Mouse (Mus musculus) forebrain, postnatal 0 days (tissue): Measurements from ENCODE around the gene Elf2. TPM values are rescaled to one million over a fixed set of nuclear protein-coding genes. Genes with fewer than 3 reads are reported as not detected.

Source experiments
- ATAC-seq: fragments of 200-750 bp; cut with Nextera tagmentation; 2 replicates; pipeline ENCODE4 v1.8.0; 2017; ENCODE audit warnings: mild to moderate bottlenecking, moderate library complexity
- DNase-seq: peaks from one replicate; pipeline ENCODE4 v3.0.0-alpha.2; 2015
- H3K27ac ChIP-seq: fragments of 300-500 bp; sonication (generic); 2 replicates; pipeline ENCODE4 v1.5.1; 2014; ENCODE audit warnings: low read depth, mild to moderate bottlenecking, antibody characterized with exemption, low read length, moderate library complexity, mixed read lengths
- H3K27me3 ChIP-seq: fragments of 300-500 bp; sonication (generic); 2 replicates; pipeline ENCODE4 v1.6.1; 2014; ENCODE audit warnings: mild to moderate bottlenecking, low read length, mixed read lengths; ENCODE audit not compliant: insufficient read depth
- H3K36me3 ChIP-seq: fragments of 300-500 bp; sonication (generic); 2 replicates; pipeline ENCODE4 v1.6.1; 2014; ENCODE audit warnings: mild to moderate bottlenecking, moderate library complexity; ENCODE audit not compliant: insufficient read depth
- H3K4me1 ChIP-seq: fragments of 300-500 bp; sonication (generic); 2 replicates; pipeline ENCODE4 v1.6.1; 2014; ENCODE audit warnings: antibody characterized with exemption; ENCODE audit not compliant: insufficient read depth
- H3K4me2 ChIP-seq: fragments of 300-500 bp; sonication (generic); 2 replicates; pipeline ENCODE4 v1.6.1; 2014; ENCODE audit warnings: low read depth, mild to moderate bottlenecking, moderate library complexity
- H3K4me3 ChIP-seq: fragments of 300-500 bp; sonication (generic); 2 replicates; pipeline ENCODE4 v1.5.1; 2014; ENCODE audit warnings: low read depth, low read length, mixed read lengths
- H3K9ac ChIP-seq: fragments of 300-500 bp; sonication (generic); 2 replicates; pipeline ENCODE4 v1.6.1; 2014; ENCODE audit warnings: mild to moderate bottlenecking
- H3K9me3 ChIP-seq: fragments of 300-500 bp; sonication (generic); 2 replicates; pipeline ENCODE4 v1.6.1; 2016; ENCODE audit warnings: low read length
- CTCF ChIP-seq: sonication (generic); IDR thresholded peaks from 2 replicates; pipeline ENCODE4 v1.5.1; 2016; ENCODE audit warnings: antibody characterized with exemption, control low read depth, low read depth
- WGBS: fragments of 180-500 bp; shearing (Covaris S2); extraction: QIAGEN DNeasy Blood & Tissue Kit; methylation state at CpG from one replicate; pipeline ENCODE4 v1.1.7; 2014; 5-methylcytosine and 5-hydroxymethylcytosine counted together
- polyA plus RNA-seq: library from polyadenylated mRNA; unstranded; fragments of >200 nt; fragmentation: Nextera tagmentation; extraction: Ambion mirVana; gene quantifications from 2 replicates; pipeline ENCODE4 v1.2.1, GENCODE M21; 2015
- total RNA-seq: library from RNA; depleted of rRNA; stranded (reverse); fragments of >200 nt; gene quantifications from 2 replicates; pipeline ENCODE4 v1.2.3, GENCODE M21; 2014; rRNA removed

Elf2 gene
- 78.1 and 83.9 TPM in 2 replicates for total RNA-seq
- polyA plus RNA-seq: 26.4 and 29.3 TPM in 2 replicates

DNA sequence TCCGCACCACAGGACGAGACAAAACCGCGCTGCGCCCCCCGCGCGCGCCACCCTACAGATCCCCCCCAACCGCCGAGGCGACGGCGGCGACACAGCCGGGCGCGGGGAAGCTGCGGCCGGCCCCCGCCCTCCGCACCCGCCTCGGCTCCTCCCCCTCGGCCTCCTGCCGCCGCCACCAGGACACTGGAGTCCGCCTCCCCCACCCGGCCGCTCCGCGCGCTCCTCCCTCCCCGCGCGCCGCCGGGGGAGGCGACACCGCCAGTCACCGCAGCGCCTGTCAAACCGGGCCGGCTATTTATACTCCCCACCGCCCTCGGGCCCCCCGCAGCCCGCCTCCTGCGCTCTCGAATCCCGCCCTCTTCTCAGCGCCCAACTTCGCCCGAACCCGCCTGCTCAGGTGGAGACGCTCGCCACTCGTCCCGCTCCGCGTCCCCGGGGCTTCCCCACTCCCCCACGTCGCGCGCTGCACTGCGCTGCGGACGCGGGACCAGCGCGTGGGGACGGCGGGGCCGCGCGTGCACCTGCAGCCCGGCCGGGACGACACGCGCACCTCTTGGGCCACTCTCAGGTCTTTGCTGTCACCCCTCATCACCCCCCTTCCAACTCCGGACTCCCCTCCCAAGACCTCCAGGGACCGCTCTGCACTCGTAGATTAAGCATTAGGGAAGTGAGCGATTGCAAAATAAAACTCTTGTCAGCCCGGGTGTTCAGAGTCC is at the start of gene Elf2:
Elf2 (minus strand) TSS at position 112 of the 716 bp plus-strand sequence.
- no peaks in the 10 kb centered on the region for H3K9me3 ChIP-seq
- H3K36me3 ChIP-seq: no peaks in the 10 kb centered on the region
- DNase-seq: peak; percentile 85
- peak within 1 kb of the TSS; percentile 97 for H3K4me3 ChIP-seq
- H3K4me2 ChIP-seq: peak within 1 kb of the TSS; percentile 86
- ATAC-seq: peak; percentile 71
- peak within 1 kb of the TSS; percentile 96 for H3K27ac ChIP-seq
- 2% methylated on average over 53 of the region's 87 CpGs for WGBS
- no peaks in the 10 kb centered on the region for H3K27me3 ChIP-seq
- H3K9ac ChIP-seq: peak within 1 kb of the TSS; percentile 87
- H3K4me1 ChIP-seq: no peaks in the 10 kb centered on the region
- TF ChIP-seq CTCF: no peak; the same call in 1 of the 2 replicates

DNA sequence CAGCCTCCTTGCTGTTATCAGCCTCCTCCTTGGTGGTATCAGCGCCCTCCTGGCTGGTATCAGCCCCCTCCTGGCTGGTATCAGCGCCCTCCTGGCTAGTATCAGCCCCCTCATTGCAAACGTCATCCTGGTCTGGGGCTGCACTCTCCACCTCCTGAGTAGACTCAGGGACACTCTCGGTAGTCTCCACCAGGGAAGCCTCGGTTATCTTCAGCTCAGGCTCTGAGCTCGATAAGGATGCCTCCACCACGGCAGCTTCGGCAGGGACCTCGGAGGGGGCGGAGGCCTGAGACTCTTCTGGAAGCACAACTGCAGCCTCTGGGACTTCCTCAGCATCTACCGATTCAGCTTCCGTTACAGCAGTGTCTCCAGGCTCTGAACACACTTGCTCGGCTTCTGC is 48.4 kb upstream of the Elf2 start:
- DNase-seq (peak; percentile 4), ATAC-seq (peak; percentile 29; the same call in 1 of the 2 replicates)
- Histone ChIP-seq H3K27ac (no peak overlapping the region), H3K36me3 (no peaks in the 10 kb centered on the region), H3K9me3 (no peaks in the 10 kb centered on the region), H3K27me3 (no peaks in the 10 kb centered on the region), H3K4me3 (no peak overlapping the region), H3K9ac (peak overlapping the region; percentile 35; the same call in 1 of the 2 replicates), H3K4me2 (peak overlapping the region; percentile 37), H3K4me1 (no peaks in the 10 kb centered on the region)
- 13% methylated on average over 13 of the region's 13 CpGs for WGBS
- TF ChIP-seq CTCF: no peak

DNA sequence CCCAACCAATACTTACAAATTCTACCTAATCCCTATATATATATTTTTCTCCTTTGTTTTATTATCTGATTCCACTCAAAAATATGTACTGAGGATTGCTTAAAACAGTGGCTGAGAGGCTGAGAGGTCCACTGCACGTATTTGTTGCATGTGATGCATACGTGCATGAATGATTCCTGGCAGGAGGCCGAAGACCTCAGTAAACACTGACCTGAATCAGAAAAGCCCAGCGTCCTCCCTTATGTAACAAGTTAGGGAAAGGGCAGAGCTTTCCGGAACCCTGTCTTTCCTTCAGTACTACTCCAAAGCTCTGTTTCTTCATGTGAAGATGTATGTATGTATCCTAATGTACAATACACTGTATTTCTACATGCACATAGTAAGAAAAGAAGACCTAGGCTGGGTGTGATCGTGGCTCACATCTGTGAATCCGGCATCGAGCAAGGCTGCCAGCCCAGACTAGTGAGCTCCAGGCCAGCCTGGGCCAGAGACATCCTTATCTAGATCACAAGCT is 47.5 kb upstream of the Elf2 start:
- WGBS: 53% methylated on average over 8 of the region's 8 CpGs
- no peak for TF ChIP-seq CTCF
- H3K4me1 ChIP-seq: no peaks in the 10 kb centered on the region
- H3K9me3 ChIP-seq: no peaks in the 10 kb centered on the region
- no peaks in the 10 kb centered on the region for H3K36me3 ChIP-seq
- no peak overlapping the region for H3K27ac ChIP-seq
- H3K27me3 ChIP-seq: no peaks in the 10 kb centered on the region
- no peak overlapping the region for H3K9ac ChIP-seq
- DNase-seq: no peak
- no peak overlapping the region for H3K4me2 ChIP-seq
- no peak for ATAC-seq
- H3K4me3 ChIP-seq: no peak overlapping the region

DNA sequence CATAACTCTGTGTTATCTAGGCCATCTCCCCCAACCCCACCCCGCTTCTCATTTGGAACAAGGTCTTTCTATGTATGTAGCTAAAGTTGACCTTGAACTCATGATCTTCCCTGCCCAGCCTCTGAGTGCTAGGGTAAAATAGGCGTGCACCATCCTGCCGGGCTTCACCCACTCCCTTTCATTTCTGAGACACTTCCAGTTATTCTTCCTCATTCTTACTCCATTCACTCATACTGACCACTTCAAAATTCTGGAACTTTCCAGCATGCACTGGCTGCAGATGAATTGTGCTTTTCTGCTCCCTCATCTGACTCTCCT is 46.6 kb upstream of the Elf2 start:
- Histone ChIP-seq H3K4me2 (no peak overlapping the region), H3K36me3 (no peaks in the 10 kb centered on the region), H3K9ac (no peak overlapping the region), H3K27ac (no peak overlapping the region), H3K4me1 (no peaks in the 10 kb centered on the region), H3K27me3 (no peaks in the 10 kb centered on the region), H3K9me3 (no peaks in the 10 kb centered on the region), H3K4me3 (no peak overlapping the region)
- no peak for DNase-seq
- no peak for TF ChIP-seq CTCF
- WGBS: 84% methylated on average over 3 of the region's 3 CpGs
- ATAC-seq: no peak

DNA sequence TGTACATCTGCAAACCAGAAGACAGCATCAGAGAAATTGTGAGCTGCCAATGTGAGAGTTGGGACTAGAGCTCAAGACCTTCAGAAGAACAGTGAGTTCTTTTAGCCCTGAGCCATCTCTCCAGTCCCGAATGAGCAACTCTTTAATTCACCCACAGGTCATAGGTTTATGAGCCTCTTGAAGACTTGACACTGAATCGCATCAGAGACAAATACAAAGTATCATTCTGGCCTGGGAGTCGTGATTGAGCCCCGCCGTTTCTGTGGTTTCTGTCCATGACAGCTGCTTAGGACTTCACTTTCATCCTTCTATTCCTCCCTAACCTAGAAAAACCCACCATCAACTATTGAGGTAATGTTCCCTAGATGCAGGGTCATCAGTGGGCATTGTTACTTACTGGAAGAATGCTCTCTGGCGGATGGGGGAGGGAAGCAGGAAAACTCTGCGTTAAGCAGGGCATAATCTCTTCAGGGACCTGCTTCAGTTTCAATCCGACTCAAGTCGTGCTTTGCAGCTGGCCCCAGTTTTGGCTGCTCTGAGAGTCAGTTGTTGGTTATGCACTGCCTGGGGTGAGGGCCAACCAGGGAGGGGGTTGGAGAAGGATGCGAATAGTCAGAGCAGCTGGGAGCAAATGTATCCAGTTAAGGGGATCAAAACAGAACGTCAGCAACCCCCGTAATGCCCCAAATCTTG is 46.1 kb upstream of the Elf2 start:
- Histone ChIP-seq H3K9ac (no peak overlapping the region), H3K4me1 (no peaks in the 10 kb centered on the region), H3K9me3 (no peaks in the 10 kb centered on the region), H3K4me3 (no peak overlapping the region), H3K4me2 (no peak overlapping the region), H3K27me3 (no peaks in the 10 kb centered on the region), H3K36me3 (no peaks in the 10 kb centered on the region), H3K27ac (no peak overlapping the region)
- ATAC-seq: no peak
- no peak for DNase-seq
- TF ChIP-seq CTCF: no peak
- WGBS: 47% methylated on average over 12 of the region's 12 CpGs

DNA sequence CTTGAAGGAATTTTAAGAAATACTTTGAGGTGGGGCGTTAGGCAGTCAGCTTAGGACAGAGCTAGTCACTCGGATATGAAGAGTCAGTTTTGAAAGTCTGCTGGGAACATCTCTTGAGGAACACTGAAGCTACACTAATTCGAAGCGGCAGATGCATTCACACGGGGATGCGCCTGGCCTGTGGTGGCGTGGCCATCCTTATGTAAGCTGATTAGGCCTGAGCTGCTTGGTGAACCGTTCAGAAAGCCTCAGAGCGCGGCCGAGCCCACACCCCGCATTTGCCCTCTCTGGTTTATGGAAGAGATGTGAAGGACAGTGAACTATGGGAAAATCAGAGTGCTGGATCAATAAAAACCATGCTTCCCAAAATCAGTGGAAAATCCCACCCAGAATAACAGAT is 42.9 kb upstream of the Elf2 start:
- Histone ChIP-seq H3K9me3 (no peaks in the 10 kb centered on the region), H3K9ac (no peak overlapping the region), H3K36me3 (no peaks in the 10 kb centered on the region), H3K4me1 (no peaks in the 10 kb centered on the region), H3K4me3 (no peak overlapping the region), H3K4me2 (no peak overlapping the region), H3K27me3 (no peaks in the 10 kb centered on the region), H3K27ac (no peak overlapping the region)
- ATAC-seq: no peak
- WGBS: 33% methylated on average over 12 of the region's 12 CpGs
- TF ChIP-seq CTCF: no peak
- no peak for DNase-seq

DNA sequence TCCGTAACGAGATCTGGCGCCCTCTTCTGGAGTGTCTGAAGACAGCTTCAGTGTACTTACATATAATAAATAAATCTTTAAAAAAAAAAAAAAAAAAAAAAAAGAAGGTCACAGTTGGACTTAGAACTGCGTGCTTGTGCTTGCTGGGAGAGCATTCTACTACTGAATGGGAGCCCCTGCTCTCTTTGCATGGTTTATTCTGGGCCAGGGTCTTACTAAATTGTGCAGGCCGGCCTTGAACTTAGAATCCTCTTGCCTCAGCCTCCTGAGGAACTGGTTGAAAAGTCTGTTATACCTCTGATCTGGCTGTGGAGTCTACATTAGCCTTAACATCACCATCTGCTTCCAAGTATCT is 40.2 kb upstream of the Elf2 start:
- 74% methylated on average over 2 of the region's 5 CpGs for WGBS
- Histone ChIP-seq H3K36me3 (no peaks in the 10 kb centered on the region), H3K4me3 (no peak overlapping the region), H3K4me1 (no peaks in the 10 kb centered on the region), H3K4me2 (no peak overlapping the region), H3K27me3 (no peaks in the 10 kb centered on the region), H3K9ac (no peak overlapping the region), H3K9me3 (no peaks in the 10 kb centered on the region), H3K27ac (no peak overlapping the region)
- DNase-seq (no peak), ATAC-seq (no peak)
- no peak for TF ChIP-seq CTCF
